10 mouse cellular contexts compared by ENCODE assay signal in genomic region chr11:97807626-97808025, GRCm38 (mm10). TPM values are rescaled to one million over a fixed set of nuclear protein-coding genes. Genes with fewer than 3 reads are reported as not detected.
DNase-seq lines count a peak whose midpoint lies in the region; ATAC-seq and TF ChIP-seq lines count a peak whose summit lies in the region.
"Had no signal": no experiment of that assay in that cellular context is flagged by ENCODE, and none has a peak within 500 bp of the region (broad histone marks: within the 10 kb centered on the region; RNA-seq: fewer than 3 reads in every experiment).

No protein-coding gene starts in this region.

- no peaks in the 10 kb centered on the region for H3K27me3 ChIP-seq in liver, adult 2 months (ENCODE audit: control insufficient read depth, insufficient read depth, low read length)
- H3K27me3 ChIP-seq in embryonic facial prominence, embryonic 14.5 days (replicated peaks; ENCODE audit: control insufficient read depth, insufficient read depth, low read length) = no peaks in the 10 kb centered on the region
- no peaks in the 10 kb centered on the region for H3K27me3 ChIP-seq in liver, embryonic 16.5 days (ENCODE audit: control insufficient read depth, insufficient read depth, low read depth, low read length)

- H3K4me2 ChIP-seq in embryonic facial prominence, embryonic 14.5 days (ENCODE audit: low read depth, low read length) = no peak overlapping the region
- no peak overlapping the region for H3K4me2 ChIP-seq in liver, embryonic 16.5 days (ENCODE audit: low read depth, low read length)

- no peaks in the 10 kb centered on the region for H3K9me3 ChIP-seq in embryonic facial prominence, embryonic 14.5 days (ENCODE audit: control insufficient read depth, low read length)
- H3K9me3 ChIP-seq in liver, embryonic 16.5 days (replicated peaks; ENCODE audit: control insufficient read depth, low read length) = no peaks in the 10 kb centered on the region

- peaks cover 26% of the 10 kb centered on the region; the same call in 1 of the 2 replicates for H3K79me2 ChIP-seq in liver, adult 2 months (ENCODE audit: control insufficient read depth, insufficient read depth, low read length)

- H3K9ac ChIP-seq in liver, adult 2 months (ENCODE audit: low read depth, low read length) = no peak overlapping the region
- H3K9ac ChIP-seq in embryonic facial prominence, embryonic 14.5 days (ENCODE audit: low read depth, low read length) = no peak overlapping the region
- no peak overlapping the region for H3K9ac ChIP-seq in liver, embryonic 16.5 days (ENCODE audit: low read depth, low read length)
- H3K9ac ChIP-seq: liver, embryonic 14.5 days had no signal

- no peak for DNase-seq in liver, adult 2 months (ENCODE audit: extremely low read depth, low read depth, low spot score)
- DNase-seq in liver = no peak
- DNase-seq in embryonic facial prominence, embryonic 14.5 days (ENCODE audit: low spot score) = no peak
- peak; percentile 33 to 52 for DNase-seq in heart, postnatal 14 days
- no peak for DNase-seq in left cerebral cortex, postnatal 25 days (ENCODE audit: low spot score in 2 of 2)
- no peak for DNase-seq in adrenal gland, adult 2 months
- DNase-seq: right cerebral cortex, postnatal 14 days had no signal

- no peak for TF ChIP-seq POLR2A in liver, adult 2 months (IDR thresholded peaks at IDR 0.05; ENCODE audit: extremely low read depth, insufficient read depth, low read length)

- H3K4me1 ChIP-seq in liver, adult 2 months (ENCODE audit: control insufficient read depth, insufficient read depth, low read length) = peaks cover 63% of the 10 kb centered on the region
- peaks cover 85% of the 10 kb centered on the region for H3K4me1 ChIP-seq in embryonic facial prominence, embryonic 14.5 days (ENCODE audit: control insufficient read depth, insufficient read depth, low read length)
- peaks cover 53% of the 10 kb centered on the region for H3K4me1 ChIP-seq in liver, embryonic 16.5 days (ENCODE audit: control insufficient read depth, low read depth, low read length)

- no peak overlapping the region for H3K4me3 ChIP-seq in liver, adult 2 months (ENCODE audit: insufficient read depth, low read depth, low read length)
- no peak overlapping the region for H3K4me3 ChIP-seq in embryonic facial prominence, embryonic 14.5 days (ENCODE audit: low read depth, low read length)
- H3K4me3 ChIP-seq in liver, embryonic 16.5 days (ENCODE audit: low read depth, low read length) = no peak overlapping the region

- TF ChIP-seq CTCF in liver, adult 2 months (IDR thresholded peaks at IDR 0.05; ENCODE audit: low read depth, low read length) = no peak

- 23% methylated on average over 6 of the region's 6 CpGs for WGBS in liver, adult 2 months
- 21% methylated on average over 6 of the region's 6 CpGs for WGBS in embryonic facial prominence, embryonic 14.5 days
- 33% methylated on average over 6 of the region's 6 CpGs for WGBS in liver, embryonic 16.5 days (ENCODE audit: insufficient replicate concordance)

- peak overlapping the region; percentile 67 for H3K27ac ChIP-seq in liver, adult 2 months (replicated peaks; ENCODE audit: insufficient read depth, low read depth, low read length)
- peak overlapping the region; percentile 65; the same call in 1 of the 2 replicates for H3K27ac ChIP-seq in embryonic facial prominence, embryonic 14.5 days (replicated peaks; ENCODE audit: low read depth, low read length)
- H3K27ac ChIP-seq in liver, embryonic 16.5 days (ENCODE audit: low read length) = 0 out of 2 replicates have a peak overlapping the region, but pooled peaks have one; percentile 1
- H3K27ac ChIP-seq: liver, embryonic 14.5 days had no signal

- no peak for ATAC-seq in embryonic facial prominence, embryonic 14.5 days (ENCODE audit: low read depth)
- ATAC-seq in liver, embryonic 16.5 days (ENCODE audit: low read depth) = no peak
- no peak for ATAC-seq in megakaryocyte-erythroid progenitor cell, adult 5-6 weeks (replicated peaks; ENCODE audit: low FRiP score, low TSS enrichment, poor library complexity, severe bottlenecking)

- intact Hi-C loops in heart, postnatal 14 days (cut with DNase I) = no loop called here
- intact Hi-C loops in left cerebral cortex, postnatal 25 days (cut with DNase I) = no loop called here

- H3K36me3 ChIP-seq in liver, adult 2 months (ENCODE audit: control insufficient read depth, insufficient read depth, low read length) = peaks cover 3% of the 10 kb centered on the region; the same call in 1 of the 2 replicates
- H3K36me3 ChIP-seq in embryonic facial prominence, embryonic 14.5 days (ENCODE audit: control insufficient read depth, insufficient read depth, low read length) = peaks cover 30% of the 10 kb centered on the region
- no peaks in the 10 kb centered on the region for H3K36me3 ChIP-seq in liver, embryonic 16.5 days (ENCODE audit: control insufficient read depth, insufficient read depth)

RNA-seq across cellular contexts. Expression of gene Lasp1, which starts 8.8 kb away (rescaled TPM):
- total RNA-seq in liver, adult 2 months (2014; rRNA removed) = 23.3 and 33.3 TPM in 2 replicates
- polyA plus RNA-seq in liver, adult 2 months (2012; rRNA removed) = 80.5 and 85.4 TPM in 2 replicates
- 88.6 and 96.3 TPM in 2 replicates for polyA plus RNA-seq in embryonic facial prominence, embryonic 14.5 days (2014; fragmentation: Nextera tagmentation; extraction: Ambion mirVana)
- total RNA-seq in heart, postnatal 14 days (2021) = 10 to 100 TPM; 47.8 to 49.6 TPM
- 32.3 and 38.3 TPM in 2 replicates for polyA plus RNA-seq in liver, embryonic 16.5 days (2015; fragmentation: Nextera tagmentation; extraction: Ambion mirVana)
- 100 to 1,000 TPM; 192 to 202 TPM for total RNA-seq in left cerebral cortex, postnatal 25 days (2021)
- total RNA-seq in megakaryocyte-erythroid progenitor cell, adult 5-6 weeks (2014; fragmentation: Nextera tagmentation) = 15.7 and 20.4 TPM in 2 replicates
- total RNA-seq in megakaryocyte-erythroid progenitor cell, adult 5-6 weeks (2017) = 56.3 and 63.5 TPM in 2 replicates
- 100 to 1,000 TPM; 118 to 172 TPM for total RNA-seq in adrenal gland, adult 2 months (2021)
- polyA plus RNA-seq in adrenal gland, adult 2 months (2012; rRNA removed) = 127 and 138 TPM in 2 replicates

RNA-seq across cellular contexts. Expression of gene Rpl23, which starts 25.4 kb away (rescaled TPM):
- total RNA-seq in liver, adult 2 months (2014; rRNA removed) = 240 and 283 TPM in 2 replicates
- polyA plus RNA-seq in liver, adult 2 months (2012; rRNA removed) = 68.5 and 71.4 TPM in 2 replicates
- polyA plus RNA-seq in embryonic facial prominence, embryonic 14.5 days (2014; fragmentation: Nextera tagmentation; extraction: Ambion mirVana) = 712 and 810 TPM in 2 replicates
- total RNA-seq in heart, postnatal 14 days (2021) = 100 to 1,000 TPM; 503 to 533 TPM
- 232 and 261 TPM in 2 replicates for polyA plus RNA-seq in liver, embryonic 16.5 days (2015; fragmentation: Nextera tagmentation; extraction: Ambion mirVana)
- total RNA-seq in left cerebral cortex, postnatal 25 days (2021) = 100 to 1,000 TPM; 340 to 351 TPM
- total RNA-seq in megakaryocyte-erythroid progenitor cell, adult 5-6 weeks (2014; fragmentation: Nextera tagmentation) = 2,091 and 2,156 TPM in 2 replicates
- 1,518 and 2,802 TPM in 2 replicates for total RNA-seq in megakaryocyte-erythroid progenitor cell, adult 5-6 weeks (2017)
- 100 to 1,000 TPM; 700 to 846 TPM for total RNA-seq in adrenal gland, adult 2 months (2021)
- 13.7 and 14.2 TPM in 2 replicates for polyA plus RNA-seq in adrenal gland, adult 2 months (2012; rRNA removed)

RNA-seq across cellular contexts. Expression of gene 1700001P01Rik, which starts 31.9 kb away (rescaled TPM):
- total RNA-seq in liver, adult 2 months (2014; rRNA removed) = not detected in 2 replicates
- not detected in 2 replicates for polyA plus RNA-seq in liver, adult 2 months (2012; rRNA removed)
- polyA plus RNA-seq in embryonic facial prominence, embryonic 14.5 days (2014; fragmentation: Nextera tagmentation; extraction: Ambion mirVana) = not detected in 2 replicates
- total RNA-seq in heart, postnatal 14 days (2021) = under 1 TPM in 1 of 2 experiments, not detected in 1; 0.65 TPM
- polyA plus RNA-seq in liver, embryonic 16.5 days (2015; fragmentation: Nextera tagmentation; extraction: Ambion mirVana) = not detected in 2 replicates
- total RNA-seq in left cerebral cortex, postnatal 25 days (2021) = under 1 TPM; 0.62 to 0.78 TPM
- total RNA-seq in megakaryocyte-erythroid progenitor cell, adult 5-6 weeks (2014; fragmentation: Nextera tagmentation) = 0.89 TPM in 1 of 2 replicates, not detected in the other
- total RNA-seq in megakaryocyte-erythroid progenitor cell, adult 5-6 weeks (2017) = 2.4 TPM in 1 of 2 replicates, not detected in the other
- total RNA-seq in adrenal gland, adult 2 months (2021) = under 1 TPM in 1 of 2 experiments, not detected in 1; 0.49 TPM
- polyA plus RNA-seq in adrenal gland, adult 2 months (2012; rRNA removed) = not detected in 2 replicates

RNA-seq across cellular contexts. Expression of gene B230217C12Rik, which starts 33.0 kb away (rescaled TPM):
- total RNA-seq in liver, adult 2 months (2014; rRNA removed) = 0.09 and 0.27 TPM in 2 replicates
- polyA plus RNA-seq in liver, adult 2 months (2012; rRNA removed) = 0.14 and 0.29 TPM in 2 replicates
- 7.0 and 7.5 TPM in 2 replicates for polyA plus RNA-seq in embryonic facial prominence, embryonic 14.5 days (2014; fragmentation: Nextera tagmentation; extraction: Ambion mirVana)
- total RNA-seq in heart, postnatal 14 days (2021) = 1 to 10 TPM in 1 of 2 experiments, under 1 TPM in 1; 0.95 to 1.1 TPM
- 0.19 and 0.36 TPM in 2 replicates for polyA plus RNA-seq in liver, embryonic 16.5 days (2015; fragmentation: Nextera tagmentation; extraction: Ambion mirVana)
- 10 to 100 TPM; 75.4 to 75.9 TPM for total RNA-seq in left cerebral cortex, postnatal 25 days (2021)
- total RNA-seq in megakaryocyte-erythroid progenitor cell, adult 5-6 weeks (2014; fragmentation: Nextera tagmentation) = 0.45 and 1.7 TPM in 2 replicates
- 0.91 TPM in 1 of 2 replicates, not detected in the other for total RNA-seq in megakaryocyte-erythroid progenitor cell, adult 5-6 weeks (2017)
- total RNA-seq in adrenal gland, adult 2 months (2021) = 1 to 10 TPM; 2.9 to 4.6 TPM
- polyA plus RNA-seq in adrenal gland, adult 2 months (2012; rRNA removed) = 1.8 and 2.5 TPM in 2 replicates

RNA-seq across cellular contexts. Expression of gene Cwc25, which starts 41.3 kb away (rescaled TPM):
- 5.8 and 6.8 TPM in 2 replicates for total RNA-seq in liver, adult 2 months (2014; rRNA removed)
- polyA plus RNA-seq in liver, adult 2 months (2012; rRNA removed) = 6.2 and 6.3 TPM in 2 replicates
- 10.3 and 11.8 TPM in 2 replicates for polyA plus RNA-seq in embryonic facial prominence, embryonic 14.5 days (2014; fragmentation: Nextera tagmentation; extraction: Ambion mirVana)
- total RNA-seq in heart, postnatal 14 days (2021) = 10 to 100 TPM in 1 of 2 experiments, 1 to 10 TPM in 1; 8.9 to 10.6 TPM
- polyA plus RNA-seq in liver, embryonic 16.5 days (2015; fragmentation: Nextera tagmentation; extraction: Ambion mirVana) = 5.4 and 6.0 TPM in 2 replicates
- total RNA-seq in left cerebral cortex, postnatal 25 days (2021) = 10 to 100 TPM; 18.7 to 20.2 TPM
- 17.7 and 18.9 TPM in 2 replicates for total RNA-seq in megakaryocyte-erythroid progenitor cell, adult 5-6 weeks (2014; fragmentation: Nextera tagmentation)
- total RNA-seq in megakaryocyte-erythroid progenitor cell, adult 5-6 weeks (2017) = 20.4 and 23.3 TPM in 2 replicates
- total RNA-seq in adrenal gland, adult 2 months (2021) = 10 to 100 TPM; 17.5 to 28.9 TPM
- polyA plus RNA-seq in adrenal gland, adult 2 months (2012; rRNA removed) = 5.1 and 6.5 TPM in 2 replicates

Comparison
In these comparisons a context has a peak if more than half of its experiments do, and no peak if none do; other contexts are left out.
1. DNase-seq: peak in heart, postnatal 14 days (2 of 2); none in liver, adult 2 months (single experiment), liver (single experiment), embryonic facial prominence, embryonic 14.5 days (single experiment), left cerebral cortex, postnatal 25 days (0 of 2) and adrenal gland, adult 2 months (single experiment).
2. H3K27ac ChIP-seq: peak in every context shown above with its lines; median percentile 67 in liver, adult 2 months; 65 in embryonic facial prominence, embryonic 14.5 days; 1 in liver, embryonic 16.5 days.